Mouse (Mus musculus): ENCODE data around the gene Wdr91.

Gene Wdr91

GRCm38 (mm10) chr6:34919956-34920355, 9.3 kb upstream of the Wdr91 start, which contains the start of gene Stra8:
TSS of gene Stra8 (plus strand) at chr6:34920163.
- in situ Hi-C loops (cut with MboI, MseI), result no loop called here

GRCm38 (mm10) chr6:34919146-34919545, 8.5 kb upstream of the Wdr91 start:
- in situ Hi-C loops (cut with MboI, MseI), result no loop called here

DNA sequence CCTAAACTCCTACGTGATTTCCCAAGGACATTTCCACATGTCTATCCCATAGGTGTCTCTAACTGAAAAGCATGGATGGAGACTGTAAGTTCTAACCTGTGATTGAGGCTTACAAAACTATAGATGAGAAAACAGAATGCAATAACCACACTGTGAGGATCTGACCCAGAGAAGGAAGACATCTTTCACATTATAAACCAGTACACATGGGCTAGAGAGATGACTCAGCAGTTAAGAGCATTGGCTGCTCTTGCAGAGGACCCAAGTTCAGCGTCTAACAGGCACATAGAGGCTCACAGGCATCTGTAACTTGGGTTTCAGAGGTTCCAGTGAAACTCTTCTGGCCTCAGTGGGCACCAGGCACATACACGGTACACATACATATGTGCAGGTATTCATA, 3.8 kb upstream of the Wdr91 start:
- in situ Hi-C loops (cut with MboI, MseI), result loop anchor here in 1 of 2 experiments (5.0 kb wide), 1 partner anchor 422 kb away; no protein-coding TSS in a partner anchor

DNA sequence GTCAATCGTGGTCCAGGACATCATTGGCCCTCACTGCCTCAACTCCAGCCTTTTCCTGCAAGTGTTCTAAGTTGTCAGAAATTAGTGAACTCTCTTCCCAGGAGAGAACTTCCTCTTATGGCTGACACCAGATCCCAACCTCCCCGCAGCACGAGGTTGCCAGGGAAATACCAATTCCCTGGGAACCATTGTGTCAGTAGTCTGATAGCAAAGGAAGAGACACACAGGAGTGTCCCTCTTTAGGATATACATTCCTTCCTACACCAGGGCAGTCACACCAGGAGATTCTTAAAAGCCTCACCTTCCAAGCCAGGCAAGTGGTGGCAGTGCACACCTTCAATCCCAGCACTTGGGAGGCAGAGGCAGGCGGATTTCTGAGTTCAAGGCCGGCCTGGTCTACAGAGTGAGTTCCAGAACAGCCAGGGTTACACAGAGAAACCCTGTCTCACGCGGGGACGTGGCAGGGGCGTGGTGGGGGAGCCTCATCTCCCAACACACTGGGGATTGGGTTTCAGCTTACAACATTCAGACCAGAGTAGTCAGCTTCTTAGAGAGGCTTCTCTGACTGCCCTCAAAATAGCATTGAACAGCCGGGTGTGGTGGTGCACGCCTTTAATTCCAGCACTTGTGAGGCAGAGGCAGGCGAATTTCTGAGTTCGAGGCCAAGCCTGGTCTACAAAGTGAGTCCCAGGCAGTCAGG, 2.8 kb upstream of the Wdr91 start:
- in situ Hi-C loops (cut with MboI, MseI), result loop anchor here in 1 of 2 experiments (5.0 kb wide), 1 partner anchor 421 kb away; no protein-coding TSS in a partner anchor

- in situ Hi-C loops (cut with MboI, MseI), result loop anchor here in 1 of 2 experiments (5.0 kb wide), 1 partner anchor 417 kb away; no protein-coding TSS in a partner anchor
These were observed 888 bp downstream of the Wdr91 start for GRCm38 (mm10) chr6:34909631-34910345.

GRCm38 (mm10) chr6:34907696-34908260, 2.9 kb downstream of the Wdr91 start:
- in situ Hi-C loops (cut with MboI, MseI), result no loop called here

GRCm38 (mm10) chr6:34907121-34907614, 3.5 kb downstream of the Wdr91 start:
- in situ Hi-C loops (cut with MboI, MseI), result no loop called here

DNA sequence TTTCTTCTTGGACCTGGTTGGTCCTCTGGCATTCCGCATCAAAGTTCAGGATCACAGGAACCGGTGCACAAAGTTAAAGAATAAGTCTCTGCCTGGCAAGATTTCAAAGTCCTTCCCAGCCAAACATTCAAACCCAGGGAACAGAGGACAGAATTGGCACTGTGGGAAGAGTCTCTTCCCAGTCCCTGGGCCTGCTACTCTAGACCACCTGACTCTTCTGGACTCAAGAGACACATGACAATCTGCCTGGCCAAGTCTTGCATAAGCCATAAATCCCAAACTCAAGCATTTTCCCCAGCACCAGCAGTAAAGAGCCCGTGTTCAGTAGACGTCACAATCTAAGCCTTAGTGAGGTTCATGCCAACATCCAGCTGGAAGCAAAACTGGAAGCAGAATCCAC, 4.0 kb downstream of the Wdr91 start:
- in situ Hi-C loops (cut with MboI, MseI), result no loop called here

DNA sequence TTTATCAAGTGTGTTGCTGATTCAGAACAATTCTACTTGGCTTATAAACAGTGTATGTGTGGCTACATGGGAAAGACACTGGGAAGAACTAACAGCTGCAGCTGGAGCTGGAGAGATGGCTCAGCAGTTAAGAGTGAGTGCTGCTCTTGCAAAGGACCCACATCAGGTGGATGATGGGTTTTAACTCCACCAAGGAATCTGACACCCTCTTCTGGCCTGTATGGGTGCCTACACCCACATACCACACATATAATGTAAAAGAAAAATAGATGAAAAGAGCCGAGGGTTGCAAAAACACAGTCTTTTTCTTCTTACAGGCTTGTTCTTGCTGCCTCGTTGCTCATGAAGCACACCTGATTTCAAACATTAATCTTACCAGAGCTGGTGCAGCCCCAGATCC, 4.6 kb downstream of the Wdr91 start:
- in situ Hi-C loops (cut with MboI, MseI), result no loop called here

DNA sequence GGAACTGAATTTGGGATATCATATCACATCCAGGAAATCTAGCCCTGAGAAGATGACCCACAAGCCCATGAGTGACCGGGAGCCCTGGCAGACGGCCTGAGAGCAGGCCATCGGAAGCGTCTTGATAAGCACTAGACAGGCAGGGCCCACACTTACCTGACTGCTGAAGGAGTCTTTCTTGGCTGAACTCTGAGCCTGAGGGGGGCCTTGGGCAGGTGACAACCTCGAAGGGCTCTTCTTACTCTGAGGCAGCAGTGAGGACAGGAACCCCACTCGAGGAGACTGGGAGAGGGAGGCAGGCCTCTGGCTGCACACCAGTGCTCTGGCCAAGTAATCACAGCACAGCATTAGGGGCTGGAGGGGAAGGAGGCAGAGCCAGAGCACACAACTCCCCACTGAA, 6.3 kb downstream of the Wdr91 start:
- in situ Hi-C loops (cut with MboI, MseI), result no loop called here

GRCm38 (mm10) chr6:34903851-34904250, 6.8 kb downstream of the Wdr91 start:
- in situ Hi-C loops (cut with MboI, MseI), result no loop called here

DNA sequence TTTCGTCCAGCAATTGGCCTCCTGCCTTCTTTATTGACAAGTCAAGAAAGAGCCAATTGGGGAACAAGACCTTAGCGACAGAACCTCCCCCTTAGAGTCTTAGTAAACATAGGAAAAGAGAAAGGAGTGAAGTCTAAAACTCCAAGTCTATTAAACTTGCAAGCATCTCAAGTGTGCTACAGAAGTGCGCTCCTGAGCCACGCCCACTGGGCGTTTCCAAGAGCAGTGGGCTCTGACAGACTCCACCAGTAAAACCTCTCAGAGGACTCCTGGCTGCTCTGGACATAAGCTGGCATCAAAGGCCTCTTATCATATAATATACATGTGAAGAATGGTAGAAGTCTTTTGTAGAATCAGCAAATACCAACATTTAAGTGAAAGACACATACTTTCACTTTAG, 7.2 kb downstream of the Wdr91 start:
- in situ Hi-C loops (cut with MboI, MseI), result no loop called here

DNA sequence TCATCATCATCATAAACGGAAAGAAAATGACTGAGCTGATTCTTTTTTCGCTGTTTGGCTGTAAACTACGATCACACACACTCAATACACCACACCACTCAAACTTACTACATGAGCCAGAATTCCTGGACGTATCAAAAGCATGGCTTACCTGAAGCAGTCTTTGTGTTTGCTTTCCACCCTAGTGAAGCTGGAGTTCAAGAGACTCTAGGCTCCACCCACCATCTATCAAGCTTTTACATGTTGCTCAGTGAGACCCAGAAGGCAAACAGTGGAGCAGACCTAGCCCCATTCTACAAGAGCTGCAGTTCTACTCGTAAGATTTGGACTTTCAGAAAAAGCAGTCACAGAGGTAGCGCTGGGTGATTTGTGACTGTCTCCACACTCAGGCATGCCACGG, 8.1 kb downstream of the Wdr91 start:
- in situ Hi-C loops (cut with MboI, MseI), result no loop called here

DNA sequence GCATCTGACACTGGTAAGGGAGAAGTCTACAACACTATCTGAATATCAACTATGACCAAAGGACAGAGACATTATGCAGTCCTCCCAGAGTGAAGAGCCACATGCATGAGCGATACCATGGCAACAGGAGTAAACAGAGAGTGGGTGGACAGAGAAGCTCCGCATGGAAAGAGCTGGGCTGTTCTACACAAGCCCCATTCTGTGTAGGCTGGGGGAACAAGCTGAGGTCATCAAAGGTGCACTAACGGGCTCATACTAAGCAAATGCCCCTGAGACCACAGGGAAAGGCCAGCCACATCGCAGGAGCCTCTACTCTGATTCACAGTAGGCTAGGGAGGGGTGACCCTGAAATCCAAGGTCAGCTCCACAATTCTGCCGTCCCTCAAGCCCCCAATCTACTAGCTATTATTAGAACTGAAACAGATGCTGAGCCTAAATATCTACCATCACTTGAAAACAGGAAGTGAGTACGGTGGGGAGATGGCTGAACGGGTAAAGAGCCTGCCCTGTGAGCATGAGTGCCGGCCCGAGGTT, 8.7 kb downstream of the Wdr91 start:
- in situ Hi-C loops (cut with MboI, MseI), result no loop called here

- in situ Hi-C loops (cut with MboI, MseI), result no loop called here
These were observed 9.7 kb downstream of the Wdr91 start for GRCm38 (mm10) chr6:34900990-34901389.

DNA sequence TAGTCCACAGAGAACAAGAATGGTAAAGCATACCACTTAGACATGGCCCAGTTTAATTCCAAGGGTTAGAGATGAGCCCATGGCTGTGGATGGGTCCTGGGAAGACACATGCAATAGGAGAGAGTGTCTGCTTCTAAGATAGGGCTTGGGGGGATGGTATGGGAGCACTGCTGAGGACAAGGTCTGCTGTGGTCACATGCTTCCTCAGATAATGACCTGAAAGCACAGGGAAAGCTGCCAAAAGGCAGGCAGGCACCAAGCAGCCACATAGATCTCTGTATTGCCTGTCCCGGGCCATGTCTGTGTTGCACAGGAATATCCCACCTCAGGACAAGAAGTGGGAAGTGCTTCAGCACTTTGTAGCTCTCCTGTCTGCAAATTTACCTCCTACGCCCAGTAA, 11.5 kb downstream of the Wdr91 start:
- in situ Hi-C loops (cut with MboI, MseI), result no loop called here

- in situ Hi-C loops (cut with MboI, MseI), result no loop called here
These were observed 14.4 kb downstream of the Wdr91 start for GRCm38 (mm10) chr6:34896168-34896780.

DNA sequence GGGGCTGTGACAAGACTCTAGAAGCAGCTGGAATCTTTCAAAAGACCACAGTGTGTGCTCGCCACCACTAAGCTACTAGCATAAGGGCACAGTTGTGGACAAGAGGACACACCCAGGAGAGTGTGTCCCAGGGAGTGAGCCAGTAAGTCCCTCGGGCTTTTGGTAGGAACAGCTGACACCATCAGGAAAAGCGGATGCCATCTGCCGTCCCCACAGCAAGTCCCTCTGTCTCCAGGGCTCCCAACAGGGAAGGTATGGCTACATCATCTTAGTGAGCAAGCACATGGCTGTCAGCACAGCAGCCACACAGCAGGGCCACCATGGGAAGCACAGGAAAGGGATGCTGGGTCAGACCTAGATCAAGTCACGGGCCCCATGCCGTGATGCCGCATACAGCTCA, 15.1 kb downstream of the Wdr91 start:
- in situ Hi-C loops (cut with MboI, MseI), result no loop called here

DNA sequence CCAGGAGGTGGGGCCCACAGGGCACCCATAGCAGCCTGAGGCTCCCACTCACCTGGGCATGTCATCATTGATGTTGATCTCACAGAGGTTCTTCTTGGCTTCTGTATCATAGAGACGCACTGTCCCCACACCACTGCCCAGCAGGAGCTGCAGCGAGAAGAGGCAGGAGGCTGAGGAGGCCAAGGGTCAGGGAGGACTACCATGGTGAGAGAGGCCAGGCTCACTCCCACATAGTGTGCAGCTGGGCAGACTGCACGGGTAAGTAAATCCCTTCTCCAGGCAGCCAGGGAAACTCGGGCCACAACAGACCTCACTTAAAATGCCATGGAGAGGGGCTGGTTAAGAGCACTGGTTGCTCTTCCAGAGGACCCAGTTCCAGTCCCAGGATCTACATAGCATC, 21.5 kb downstream of the Wdr91 start:
- in situ Hi-C loops (cut with MboI, MseI), result no loop called here

- in situ Hi-C loops (cut with MboI, MseI), result no loop called here
These were observed 23.4 kb downstream of the Wdr91 start for GRCm38 (mm10) chr6:34887131-34887850.

DNA sequence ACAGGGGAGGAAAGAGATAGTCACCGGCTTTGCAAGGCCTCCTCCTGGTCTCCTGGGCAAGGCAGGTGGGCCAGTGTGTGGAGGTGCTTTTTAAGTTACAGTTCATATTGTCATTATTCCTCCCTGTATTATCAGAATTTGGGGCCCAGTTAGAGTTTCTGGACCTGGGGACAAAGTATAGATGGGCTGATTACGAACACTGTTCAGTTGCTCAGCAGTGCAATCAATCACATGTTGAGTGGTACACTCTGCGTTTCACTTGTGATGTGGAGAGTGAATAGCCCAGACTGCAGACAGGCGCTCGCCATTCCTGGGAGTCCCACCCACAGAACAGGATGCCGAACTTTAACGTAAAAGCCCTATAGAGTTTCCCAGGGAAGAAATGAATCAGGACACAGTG, 26.0 kb downstream of the Wdr91 start:
- in situ Hi-C loops (cut with MboI, MseI), result no loop called here
